Mouse (Mus musculus): ENCODE data around the gene Fbxo45. TPM values are rescaled to one million over a fixed set of nuclear protein-coding genes. Genes with fewer than 3 reads are reported as not detected.

Gene Fbxo45
- total RNA-seq, 1 experiment = 14.2 TPM

GRCm38 (mm10) chr16:32186056-32186455 lies 60.9 kb downstream of the Fbxo45 start:
- no peaks in the 10 kb centered on the region for H3K9me3 ChIP-seq (ENCODE audit: control insufficient read depth, insufficient read depth, low read depth, low read length)
- no peaks in the 10 kb centered on the region for H3K4me1 ChIP-seq (ENCODE audit: control insufficient read depth in 2 of 2, insufficient read depth in 2 of 2, low read length in 2 of 2, poor library complexity in 1 of 2)
- in situ Hi-C loops (cut with MboI; ENCODE audit: low sequenced_read_pairs in 2 of 2, unreplicated experiment in 2 of 2) = no loop called here
- no peak for DNase-seq (ENCODE audit: low read depth, low spot score)
- H3K4me3 ChIP-seq (ENCODE audit: insufficient read depth in 1 of 2, low read depth in 1 of 2, low read length in 2 of 2, poor library complexity in 1 of 2, severe bottlenecking in 1 of 2) = no peak overlapping the region
- H3K27ac ChIP-seq (ENCODE audit: insufficient read depth, low read depth, low read length, poor library complexity, severe bottlenecking) = no peak overlapping the region
- no peak overlapping the region for H3K9ac ChIP-seq (ENCODE audit: insufficient read depth, low read depth, low read length, poor library complexity, severe bottlenecking)
- no peak for TF ChIP-seq ZC3H11A (IDR thresholded peaks at IDR 0.05; ENCODE audit: borderline replicate concordance, low read depth, low read length)
- TF ChIP-seq MAFK (IDR thresholded peaks at IDR 0.05; ENCODE audit: insufficient read depth, low read depth, low read length) = no peak
- TF ChIP-seq HCFC1 (IDR thresholded peaks at IDR 0.05; ENCODE audit: borderline replicate concordance, insufficient read depth, low read length) = no peak
- no peak for TF ChIP-seq ZNF384 (IDR thresholded peaks at IDR 0.05; ENCODE audit: low read depth, low read length)
- no peak for TF ChIP-seq CHD2 (IDR thresholded peaks at IDR 0.05; ENCODE audit: low read depth, low read length)
- H3K36me3 ChIP-seq (ENCODE audit: control insufficient read depth, insufficient read depth, low read length, poor library complexity, severe bottlenecking) = no peaks in the 10 kb centered on the region

Other genes with a start within 250 kb of the Fbxo45 start
- gene Senp5, start 243.9 kb downstream of the Fbxo45 start, total RNA-seq (2012; rRNA removed) = 12.6 and 16.3 TPM in 2 replicates
- 17.9 and 26.9 TPM in 2 replicates for gene Pak2, start 167.8 kb downstream of the Fbxo45 start, total RNA-seq (2012; rRNA removed)
- gene Pigx, start 147.4 kb downstream of the Fbxo45 start, total RNA-seq (2012; rRNA removed) = 59.5 and 86.2 TPM in 2 replicates
- 8.9 and 11.9 TPM in 2 replicates for gene Cep19, start 147.4 kb downstream of the Fbxo45 start, total RNA-seq (2012; rRNA removed)
- 6.4 and 7.2 TPM in 2 replicates for gene Nrros, start 81.6 kb downstream of the Fbxo45 start, total RNA-seq (2012; rRNA removed)
- gene Bex6, start 67.3 kb downstream of the Fbxo45 start, total RNA-seq (2012; rRNA removed) = 1.4 and 1.6 TPM in 2 replicates
- 11.5 and 14.9 TPM in 2 replicates for gene Wdr53, start 69 bp upstream of the Fbxo45 start, total RNA-seq (2012; rRNA removed)
- gene Smco1, start 24.3 kb upstream of the Fbxo45 start, total RNA-seq (2012; rRNA removed) = not detected in 2 replicates
- 21.3 and 28.2 TPM in 2 replicates for gene Rnf168, start 30.3 kb upstream of the Fbxo45 start, total RNA-seq (2012; rRNA removed)
- 44.2 and 47.6 TPM in 2 replicates for gene Ubxn7, start 85.1 kb upstream of the Fbxo45 start, total RNA-seq (2012; rRNA removed)
- gene Tm4sf19, start 153.3 kb upstream of the Fbxo45 start, total RNA-seq (2012; rRNA removed) = 0.48 TPM in 1 of 2 replicates, not detected in the other
- gene Tctex1d2, start 172.5 kb upstream of the Fbxo45 start, total RNA-seq (2012; rRNA removed) = 9.1 and 9.5 TPM in 2 replicates
- gene Pcyt1a, start 183.8 kb upstream of the Fbxo45 start, total RNA-seq (2012; rRNA removed) = 17.8 and 18.2 TPM in 2 replicates
- 0.79 and 1.1 TPM in 2 replicates for gene Slc51a, start 240.7 kb upstream of the Fbxo45 start, total RNA-seq (2012; rRNA removed)
- not detected in 2 replicates for gene Zdhhc19, start 249.1 kb upstream of the Fbxo45 start, total RNA-seq (2012; rRNA removed)

All from ES-E14 (cell line).